Mouse (Mus musculus) T-helper 17 cell (primary cell): ENCODE measurements around the gene Gm10985.

ENCODE experiments used
- in situ Hi-C, 2 experiments: fragments of 300-600 bp; cut with MboI, MseI; formaldehyde crosslinking; loops; 1 replicate in 1 of 2; 2 replicates in 1 of 2; pipeline ENCODE4 v1.15.1; 2025; ENCODE audit warnings: high pct_unique_total_duplicates in 2 of 2

Gene Gm10985

DNA sequence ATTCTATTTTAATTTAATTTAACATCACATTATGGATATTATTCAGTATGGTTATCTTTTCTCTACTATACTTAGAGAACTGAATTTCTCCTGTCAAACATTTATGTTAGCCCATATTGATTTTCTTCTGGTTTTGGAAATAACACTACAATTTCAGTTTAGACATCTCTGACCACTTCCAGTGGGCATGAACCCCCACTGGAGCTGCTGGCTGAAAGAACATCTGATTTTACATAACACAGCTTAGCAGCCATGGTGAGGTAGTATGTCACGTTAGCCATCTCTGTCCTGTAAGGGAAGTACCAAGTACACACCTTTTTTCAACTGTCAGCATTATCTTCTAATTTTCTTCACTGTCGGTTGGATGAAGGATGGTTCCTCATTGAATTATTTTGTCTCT, at the start of gene Gm10985:
TSS of gene Gm10985 (plus strand) at position 301 of the 400 bp plus-strand sequence.
- in situ Hi-C loops, result no loop called here

- in situ Hi-C loops, result no loop called here
Measured at GRCm38 (mm10) chr3:53796933-53797332, 48.0 kb upstream of the Gm10985 start.

- in situ Hi-C loops, result no loop called here
Measured at GRCm38 (mm10) chr3:53799671-53800070, 45.2 kb upstream of the Gm10985 start.

DNA sequence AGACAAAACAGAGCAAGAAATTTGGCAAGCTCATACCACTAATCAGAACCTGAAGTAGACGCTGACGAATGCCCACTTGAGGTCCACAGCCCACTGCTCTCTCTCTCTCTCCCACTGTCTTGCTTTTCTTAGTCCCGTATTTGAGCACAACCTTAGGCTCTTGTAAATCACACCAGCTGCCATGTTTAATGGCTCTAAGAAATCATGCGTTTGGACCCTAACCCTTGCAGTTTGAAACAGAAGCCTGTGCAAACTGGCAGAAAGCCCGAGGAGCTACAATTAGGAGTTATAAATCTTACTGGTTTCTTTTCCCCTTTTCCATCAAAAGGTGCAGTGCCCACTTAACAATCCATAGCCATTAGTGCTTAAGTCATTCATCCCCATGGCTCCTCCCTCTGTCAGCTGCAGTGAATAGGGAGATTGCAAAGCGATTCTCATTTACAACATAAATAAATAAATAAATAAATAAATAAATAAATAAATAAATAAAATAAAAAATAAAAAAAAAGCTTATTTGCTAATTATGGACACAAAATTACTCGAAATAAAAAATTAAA, 31.4 kb upstream of the Gm10985 start:
- in situ Hi-C loops, result no loop called here

DNA sequence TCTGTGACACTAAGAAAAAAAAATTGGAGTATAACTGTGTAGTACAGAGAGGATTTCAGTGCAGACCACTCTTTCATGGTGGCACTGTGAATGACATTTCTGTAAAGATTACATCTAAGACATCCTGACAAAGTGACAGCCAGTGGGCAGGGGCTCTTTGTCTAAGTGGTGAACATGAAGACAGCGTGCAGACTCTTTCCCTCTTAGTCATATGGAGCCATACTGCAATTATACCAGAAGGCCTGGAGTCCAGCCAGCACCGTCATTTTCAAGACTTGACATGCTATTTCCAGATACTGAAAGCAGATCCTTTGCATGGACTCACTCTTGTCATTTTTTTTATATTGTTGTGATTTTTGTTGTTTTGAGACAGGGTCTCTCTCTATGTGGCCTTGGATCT, 10.6 kb upstream of the Gm10985 start:
- in situ Hi-C loops, result no loop called here

DNA sequence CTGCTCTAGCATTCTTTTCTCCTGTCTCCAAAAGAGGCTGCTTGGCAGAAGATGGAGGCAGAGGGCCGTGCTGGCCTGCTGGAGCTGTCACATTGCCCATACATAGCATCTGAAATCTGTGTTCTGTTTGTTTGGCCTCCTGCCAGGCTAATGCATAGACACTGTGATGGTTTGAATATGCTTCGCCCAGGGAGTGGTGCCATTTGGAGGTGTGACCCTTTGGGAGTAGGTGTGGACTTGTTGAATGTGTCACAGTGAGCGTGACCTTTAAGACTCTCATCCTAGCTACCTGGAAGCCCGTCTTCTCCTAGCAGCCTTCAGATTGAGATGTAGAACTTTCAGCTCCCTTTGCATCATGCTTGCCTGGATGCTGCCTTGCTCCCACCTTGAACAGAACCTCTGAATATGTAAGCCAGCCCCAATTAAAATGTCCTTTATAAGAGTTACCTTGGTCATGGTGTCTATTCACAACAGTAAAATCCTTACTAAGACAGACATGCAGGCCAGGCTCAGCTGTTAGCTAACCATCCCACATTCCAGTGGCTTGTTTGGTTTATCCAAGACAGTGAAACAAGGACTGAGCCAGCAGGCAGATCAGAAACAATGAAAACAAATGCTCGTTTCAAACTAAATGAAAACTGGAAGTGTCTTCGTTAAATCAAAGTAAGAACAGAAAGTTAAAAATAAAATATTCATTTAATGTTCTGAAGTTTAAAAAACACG, 1.5 kb downstream of the Gm10985 start:
- in situ Hi-C loops, result no loop called here

DNA sequence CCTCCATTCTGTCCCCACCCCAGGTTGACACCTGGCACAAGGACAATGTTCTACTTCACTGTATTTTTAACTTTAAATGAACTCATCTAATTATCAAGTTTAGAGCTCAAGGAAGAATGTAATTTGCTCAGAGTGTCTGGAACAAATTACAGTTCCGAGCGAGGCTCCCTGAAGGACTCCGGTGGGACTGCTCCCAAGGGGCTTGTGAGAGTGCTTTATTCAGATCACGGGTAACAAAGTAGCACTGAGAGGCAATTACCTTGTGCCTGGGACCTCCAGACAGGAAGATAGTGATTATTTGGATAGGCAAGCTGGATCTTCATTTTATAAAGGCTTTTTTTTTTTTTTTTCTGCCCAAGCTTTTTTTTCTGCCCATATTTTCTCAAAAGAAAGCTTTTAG, 2.8 kb downstream of the Gm10985 start:
- in situ Hi-C loops, result no loop called here

- in situ Hi-C loops, result no loop called here
Measured at GRCm38 (mm10) chr3:53848262-53848661, 3.4 kb downstream of the Gm10985 start.

DNA sequence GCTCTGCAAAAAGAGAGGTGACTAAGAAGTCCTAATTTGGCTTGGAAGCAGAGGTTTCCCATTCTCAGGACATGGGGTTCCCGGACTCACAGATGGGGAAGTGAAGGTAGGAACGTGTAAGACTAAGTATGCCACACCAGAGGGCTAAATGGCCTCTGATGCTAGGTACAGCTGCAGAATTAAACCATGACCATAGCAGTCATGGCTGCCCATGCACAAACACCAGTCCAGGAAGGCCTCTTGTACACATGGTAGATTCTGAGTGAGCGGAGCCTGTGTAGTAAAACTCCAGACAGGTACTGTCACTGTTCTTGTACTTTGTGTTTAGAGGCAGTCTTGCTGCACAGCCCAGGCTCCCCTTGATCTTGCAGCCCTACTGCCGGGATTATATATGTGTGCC, 9.4 kb downstream of the Gm10985 start:
- in situ Hi-C loops, result loop anchor here (25.0 kb wide), 2 partner anchors 833 to 883 kb away; partner anchors contain the start of genes Alg5 (in 1 of the 2), Exosc8 (in 1 of the 2) and Supt20 (in 1 of the 2)

DNA sequence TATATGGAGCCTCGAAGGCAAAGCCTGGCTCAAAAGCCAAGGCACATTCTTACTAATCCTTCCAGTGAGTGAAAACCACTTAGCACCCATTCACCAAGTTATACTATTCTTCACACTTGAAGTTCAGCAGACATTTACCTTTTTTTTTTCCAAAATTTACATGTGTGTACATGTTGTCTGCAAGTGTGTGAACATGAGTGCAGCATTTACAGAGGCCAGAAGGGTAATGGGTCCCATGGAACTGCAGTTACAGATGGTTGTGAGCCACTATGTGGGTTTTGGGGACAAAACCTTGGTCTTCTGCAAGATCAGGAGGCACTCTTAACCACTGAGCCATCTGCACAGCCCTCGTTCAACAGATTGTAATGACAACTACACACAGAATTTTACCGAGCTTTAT, 9.9 kb downstream of the Gm10985 start:
- in situ Hi-C loops, result loop anchor here (25.0 kb wide), 2 partner anchors 832 to 882 kb away; partner anchors contain the start of genes Alg5 (in 1 of the 2), Exosc8 (in 1 of the 2) and Supt20 (in 1 of the 2)

DNA sequence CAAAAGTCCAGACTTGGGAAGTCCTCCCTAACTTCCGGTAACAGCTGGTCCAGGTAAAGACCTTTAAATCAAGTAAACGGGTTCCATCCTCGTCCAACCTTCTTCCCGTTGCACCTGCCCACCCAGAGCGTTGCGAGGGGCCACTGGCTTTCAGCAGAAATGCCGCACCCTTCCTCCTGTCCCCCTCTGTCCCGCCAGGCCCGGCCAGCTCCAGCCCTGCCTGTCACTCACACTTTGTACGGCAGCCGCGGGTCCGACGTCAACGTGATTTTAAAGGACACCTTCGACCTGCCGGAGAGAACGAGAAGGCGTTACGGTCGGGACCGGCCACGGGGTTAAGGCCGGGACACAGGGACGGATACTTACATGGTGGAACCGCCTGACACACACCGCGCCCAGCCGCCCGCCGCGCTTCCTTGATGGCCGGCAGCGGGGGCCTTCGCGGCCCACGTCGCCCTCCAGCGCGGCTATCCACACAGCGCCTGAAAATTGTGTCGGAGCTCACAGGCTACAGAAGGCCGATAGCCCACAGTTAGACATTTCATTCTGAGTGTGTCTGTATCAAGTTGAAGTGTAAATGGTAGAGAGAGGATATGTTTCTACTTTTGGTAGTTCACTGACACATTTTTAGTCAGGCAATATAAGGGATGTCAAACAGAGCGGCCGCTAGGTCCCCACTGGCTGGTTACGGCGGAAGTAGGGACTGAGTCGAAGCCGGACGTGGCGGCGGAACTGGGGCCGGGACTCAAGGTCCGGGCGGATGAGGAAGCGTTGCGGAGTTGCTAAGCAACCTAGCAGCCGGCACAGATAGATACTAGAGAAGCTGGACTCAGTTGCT, 18.7 kb downstream of the Gm10985 start, which contains the start of gene Ufm1:
TSS of gene Ufm1 (minus strand) at position 448 of the 838 bp plus-strand sequence.
- in situ Hi-C loops, result loop anchor here (5.0 to 25.0 kb wide), 5 partner anchors 396 to 951 kb away; partner anchors contain the start of genes Alg5 (in 1 of the 2), Exosc8 (in 1 of the 2) and Supt20 (in 1 of the 2)

GRCm38 (mm10) chr3:53868212-53868611, 23.3 kb downstream of the Gm10985 start:
- in situ Hi-C loops, result loop anchor here (5.0 to 25.0 kb wide), 5 partner anchors 396 to 947 kb away; partner anchors contain the start of genes Alg5 (in 1 of the 2), Exosc8 (in 1 of the 2) and Supt20 (in 1 of the 2)

GRCm38 (mm10) chr3:53869263-53869662, 24.4 kb downstream of the Gm10985 start:
- in situ Hi-C loops, result loop anchor here (5.0 to 25.0 kb wide), 5 partner anchors 397 to 946 kb away; partner anchors contain the start of genes Alg5 (in 1 of the 2), Exosc8 (in 1 of the 2) and Supt20 (in 1 of the 2)

GRCm38 (mm10) chr3:53870482-53870881, 25.6 kb downstream of the Gm10985 start:
- in situ Hi-C loops, result loop anchor here (25.0 kb wide), 2 partner anchors 817 to 867 kb away; partner anchors contain the start of genes Alg5 (in 1 of the 2), Exosc8 (in 1 of the 2) and Supt20 (in 1 of the 2)

- in situ Hi-C loops, result loop anchor here (25.0 kb wide), 2 partner anchors 816 to 866 kb away; partner anchors contain the start of genes Alg5 (in 1 of the 2), Exosc8 (in 1 of the 2) and Supt20 (in 1 of the 2)
Measured at GRCm38 (mm10) chr3:53871596-53871995, 26.7 kb downstream of the Gm10985 start.

DNA sequence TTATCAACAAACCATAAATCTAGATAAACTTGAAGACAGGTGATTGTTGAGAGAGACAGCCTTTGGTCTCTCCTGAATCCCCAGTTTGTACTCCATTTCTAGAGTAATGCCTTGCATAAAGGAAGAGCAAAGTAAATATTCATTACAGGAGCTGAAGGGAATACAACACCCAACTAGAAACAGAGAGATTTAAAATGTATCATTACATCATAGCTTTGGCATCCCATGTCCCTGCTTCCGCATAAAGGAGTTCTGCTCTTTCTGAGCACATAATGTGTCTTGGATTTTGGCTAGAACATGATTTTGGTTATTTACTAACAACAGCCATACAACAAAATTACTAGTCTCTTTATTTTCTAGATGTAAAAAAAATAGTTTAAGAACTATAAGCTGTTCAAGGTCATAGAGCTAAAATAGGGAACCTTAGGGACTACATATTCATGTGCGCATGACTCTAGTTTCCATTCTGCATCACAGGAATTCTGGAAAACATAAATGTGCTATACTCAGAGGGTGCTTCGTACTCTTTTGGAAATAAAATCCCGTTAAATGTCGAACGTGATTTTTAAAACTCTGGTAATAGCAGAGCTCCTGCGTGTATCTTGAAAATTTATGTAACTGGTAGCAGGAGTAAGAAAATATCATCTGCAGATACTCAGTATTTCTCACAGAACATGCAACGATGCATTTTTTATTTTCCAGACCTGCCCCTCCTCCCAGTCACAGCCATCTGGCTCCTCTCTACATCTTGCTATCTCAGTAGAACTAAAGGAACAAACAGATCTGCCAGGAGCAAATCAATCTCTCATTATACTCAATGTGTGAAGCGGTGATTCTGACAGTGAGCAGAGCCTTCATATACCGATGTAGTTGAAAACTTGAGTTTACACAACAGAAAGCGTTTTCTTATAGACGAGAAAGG, 46.0 kb downstream of the Gm10985 start:
- in situ Hi-C loops, result no loop called here
